Mouse (Mus musculus) thymus, adult 2 months (tissue): ENCODE results near the gene Uncx.

ENCODE experiments used
- CTCF ChIP-seq: fragments of 200-500 bp; IDR thresholded peaks from 2 replicates; pipeline ENCODE4 v1.5.1; 2012; ENCODE audit warnings: mild to moderate bottlenecking, control low read depth, low read length, moderate library complexity, borderline replicate concordance; ENCODE audit not compliant: control insufficient read depth, poor library complexity, insufficient read depth; ENCODE audit errors: extremely low read depth
- POLR2A ChIP-seq: fragments of 200-500 bp; IDR thresholded peaks from 2 replicates; pipeline ENCODE4 v1.6.1; 2012; ENCODE audit warnings: mild to moderate bottlenecking, low read length, control low read depth, moderate library complexity; ENCODE audit not compliant: control insufficient read depth, poor library complexity, insufficient read depth; ENCODE audit errors: extremely low read depth

GRCm38 (mm10) chr5:139493690-139494089 is 49.6 kb upstream of the Uncx start:
- no peak for TF ChIP-seq CTCF
- TF ChIP-seq POLR2A: no peak
